Mouse (Mus musculus) olfactory bulb, adult 2 months (tissue): ENCODE data around the gene 4833439L19Rik.

ENCODE experiments used
- CTCF ChIP-seq: fragments of 200-500 bp; IDR thresholded peaks from 2 replicates; pipeline ENCODE4 v1.5.1; 2012; ENCODE audit warnings: low read depth, mild to moderate bottlenecking, low read length, moderate library complexity; ENCODE audit not compliant: insufficient read depth
- POLR2A ChIP-seq: fragments of 200-500 bp; IDR thresholded peaks from 2 replicates; pipeline ENCODE4 v1.6.1; 2012; ENCODE audit warnings: mild to moderate bottlenecking, low read depth, low read length, moderate library complexity; ENCODE audit not compliant: insufficient read depth

DNA sequence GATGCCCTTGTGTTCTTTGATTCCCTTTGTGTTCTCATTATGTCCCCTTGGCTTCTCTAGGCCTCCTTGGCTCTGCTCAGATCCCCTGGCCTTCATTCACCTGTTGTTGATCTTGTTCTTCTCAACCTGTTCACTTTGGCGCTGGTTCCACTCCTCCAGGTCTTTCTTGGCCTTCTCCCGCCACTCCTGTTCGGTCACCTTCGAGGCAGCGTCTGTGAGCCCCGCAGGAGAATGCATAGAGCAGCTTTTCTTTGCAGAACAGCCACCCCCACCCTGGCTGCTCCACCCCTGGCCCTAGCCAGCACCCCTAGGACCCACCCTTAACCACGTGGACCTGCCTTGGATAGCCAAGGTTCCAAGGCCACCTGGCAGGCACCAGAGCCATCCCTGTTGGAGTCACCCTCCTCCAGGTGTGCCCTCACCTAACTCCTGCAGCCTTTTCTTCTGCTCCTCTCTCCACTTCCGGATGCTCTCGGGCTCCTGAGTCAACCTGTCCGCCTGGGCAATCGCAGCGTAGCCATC is 33.4 kb upstream of the 4833439L19Rik start:
- TF ChIP-seq CTCF (no peak), POLR2A (no peak)
